Mouse (Mus musculus) large intestine, adult 2 months (tissue): ENCODE measurements around the gene Birc2. TPM values are rescaled to one million over a fixed set of nuclear protein-coding genes. Genes with fewer than 3 reads are reported as not detected.

Experiments used
- DNase-seq: peaks from one replicate; pipeline ENCODE4 v3.0.0-alpha.2; 2012; ENCODE audit warnings: low read depth, low spot score
- WGBS: fragments of 180-500 bp; shearing (Covaris S2); methylation state at CpG from one replicate; pipeline ENCODE4 v1.1.7; 2018; 5-methylcytosine and 5-hydroxymethylcytosine counted together
- polyA plus RNA-seq: library from polyadenylated mRNA; depleted of rRNA; stranded (reverse); fragments of >200 nt; gene quantifications from 2 replicates; pipeline ENCODE4 v1.2.3, GENCODE M21; 2012; rRNA removed

The Birc2 gene
- polyA plus RNA-seq, 1 experiment, result 9.4 TPM

DNA sequence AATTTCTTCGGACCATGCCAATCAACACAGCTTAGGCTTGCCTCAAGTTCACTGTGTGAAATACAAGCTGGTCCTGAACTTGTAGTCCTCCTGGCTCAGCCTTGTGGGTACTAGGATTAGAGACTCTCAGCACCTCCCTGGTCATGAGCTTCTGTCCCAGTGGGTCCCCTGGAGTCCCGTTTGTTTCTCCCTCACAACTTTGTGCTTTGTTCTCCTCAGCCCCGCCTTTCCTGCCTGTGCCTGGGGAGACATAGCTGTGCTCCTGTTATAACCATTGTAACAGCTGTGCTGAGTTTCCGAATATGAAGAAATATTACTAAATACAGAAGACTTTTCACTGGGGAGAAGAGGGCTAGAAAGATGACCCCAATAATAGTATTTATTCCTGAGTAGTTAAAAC, 67.8 kb downstream of the Birc2 start:
- WGBS, result 67% methylated on average over 4 of the region's 4 CpGs
- DNase-seq, result no peak

Other genes with a start within 250 kb of the Birc2 start
- gene Mmp20, start 208.8 kb downstream of the Birc2 start, polyA plus RNA-seq, result 0.08 and 0.29 TPM in 2 replicates
- 236 and 484 TPM in 2 replicates for gene Mmp7, start 145.0 kb downstream of the Birc2 start, polyA plus RNA-seq
- gene Tmem123, start 73.0 kb downstream of the Birc2 start, polyA plus RNA-seq, result 19.3 and 26.6 TPM in 2 replicates
- 22.5 and 34.4 TPM in 2 replicates for gene Birc3, start 36.1 kb upstream of the Birc2 start, polyA plus RNA-seq
- gene Yap1, start 167.5 kb upstream of the Birc2 start, polyA plus RNA-seq, result 17.9 and 24.3 TPM in 2 replicates
- gene Cfap300, start 205.8 kb upstream of the Birc2 start, polyA plus RNA-seq, result 0.78 and 0.81 TPM in 2 replicates